Mouse (Mus musculus): Measurements from ENCODE around the gene Ddx54.

DNA sequence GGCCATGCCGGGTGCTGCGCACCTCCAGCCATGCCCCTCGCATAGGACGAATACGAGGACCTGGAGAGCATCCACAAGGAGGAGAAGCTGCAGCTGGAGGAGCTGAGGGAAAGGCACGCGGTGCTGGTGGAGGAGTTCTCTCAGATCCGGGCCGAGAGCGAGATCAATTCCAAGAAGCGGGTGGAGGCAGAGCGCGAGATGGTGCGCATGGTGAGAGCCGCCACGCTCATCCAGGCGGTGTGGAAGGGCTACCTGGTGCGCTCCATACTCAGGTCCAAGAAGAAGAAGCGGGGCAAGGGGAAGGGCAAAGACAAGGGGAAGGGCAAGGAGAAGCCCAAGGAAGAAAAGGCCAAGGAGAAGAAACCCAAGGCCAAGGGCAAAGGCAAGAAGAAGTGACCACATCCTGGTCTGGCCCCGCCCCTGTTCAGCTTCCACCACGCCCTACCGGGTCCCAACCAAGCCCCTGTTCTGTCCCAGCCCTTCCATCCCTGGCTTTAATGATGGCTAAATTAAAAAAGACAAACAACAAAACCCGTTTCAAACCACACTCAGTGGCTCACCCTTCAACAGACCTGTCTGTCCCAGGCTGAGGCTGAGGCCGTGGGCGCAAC is 5.8 kb upstream of the Ddx54 start:
- TF ChIP-seq CTCF (IDR thresholded peaks at IDR 0.05; ENCODE audit: control insufficient read depth, insufficient read depth, insufficient replicate concordance, low read depth, low read length) (no peak), POLR2A (IDR thresholded peaks at IDR 0.05; ENCODE audit: control insufficient read depth, low read depth, low read length) (no peak)

All from testis, adult 2 months (tissue).